Mouse (Mus musculus): ENCODE measurements around the gene Ddx27.

Gene Ddx27

DNA sequence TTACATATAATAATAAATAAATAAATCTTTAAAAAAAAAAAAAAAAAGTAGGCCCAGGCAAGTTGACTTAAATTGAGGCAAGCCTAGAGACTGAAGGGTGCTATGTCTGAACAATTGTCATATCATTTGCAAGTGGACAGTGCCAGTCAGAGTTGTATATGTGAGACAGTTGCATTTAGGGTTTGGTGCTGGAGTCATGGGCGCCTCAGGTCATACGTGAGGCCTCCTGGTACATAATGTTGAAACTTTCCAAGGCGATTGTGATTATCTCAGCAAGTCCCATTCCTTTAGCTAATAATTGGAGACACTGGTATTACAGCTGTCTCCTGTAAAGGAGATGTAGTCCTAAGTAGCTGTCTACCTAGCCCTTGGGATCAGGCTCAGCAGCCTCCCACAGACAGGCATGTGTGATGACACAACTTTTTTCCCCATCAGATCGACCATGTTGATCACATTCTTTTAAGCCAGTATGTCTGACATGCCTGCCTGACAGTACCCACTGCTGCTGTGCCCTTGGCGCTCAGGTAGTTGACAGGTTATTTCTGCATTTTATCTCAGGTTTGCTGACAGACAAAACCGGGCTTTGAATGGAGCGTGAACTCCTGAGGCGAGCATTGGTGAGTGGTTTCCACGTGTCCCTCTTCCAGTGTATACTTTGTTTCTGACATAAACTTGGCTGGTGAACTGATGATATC is 49.8 kb downstream of the Ddx27 start:
- CTCF ChIA-PET, result no interaction called here
- POLR2A ChIA-PET, result interaction anchor here (0.5 to 3.1 kb wide), 34 partner anchors 9 to 807 kb away, joined by 3 to 17 read pairs (median 3); partner anchors contain the start of genes Ddx27 (in 2 of the 4) and Stau1 (in 1 of the 4)

DNA sequence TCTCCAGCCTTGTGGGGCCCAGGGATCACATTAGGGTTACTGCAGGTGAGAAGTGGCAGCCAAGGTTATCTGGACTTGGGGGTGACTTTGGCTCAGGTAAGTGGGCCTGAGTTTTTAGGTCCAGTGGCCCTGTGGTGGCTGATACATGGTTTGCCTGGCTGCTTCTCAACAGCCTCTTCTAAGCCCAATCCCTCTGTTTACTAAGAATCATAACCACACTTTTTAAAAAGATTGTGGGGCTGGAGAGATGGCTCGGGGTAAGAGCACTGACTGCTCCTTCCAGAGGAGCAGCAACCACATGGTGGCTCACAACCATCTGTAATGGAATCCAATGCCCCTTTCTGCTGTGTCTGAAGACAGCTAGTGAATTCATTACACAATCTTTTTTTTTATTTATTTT is 51.0 kb downstream of the Ddx27 start:
- CTCF ChIA-PET, result interaction anchor here in 3 of 4 experiments (0.8 to 1.5 kb wide), 3 partner anchors 36 to 156 kb away, joined by 3 to 5 read pairs (median 3); no protein-coding TSS in a partner anchor
- POLR2A ChIA-PET, result interaction anchor here (0.6 to 3.2 kb wide), 54 partner anchors 8 to 1059 kb away, joined by 3 to 27 read pairs (median 5); partner anchors contain the start of genes Stau1 (in 2 of the 4), Cse1l (in 1 of the 4), Ddx27 (in 1 of the 4) and Slc9a8 (in 1 of the 4)

DNA sequence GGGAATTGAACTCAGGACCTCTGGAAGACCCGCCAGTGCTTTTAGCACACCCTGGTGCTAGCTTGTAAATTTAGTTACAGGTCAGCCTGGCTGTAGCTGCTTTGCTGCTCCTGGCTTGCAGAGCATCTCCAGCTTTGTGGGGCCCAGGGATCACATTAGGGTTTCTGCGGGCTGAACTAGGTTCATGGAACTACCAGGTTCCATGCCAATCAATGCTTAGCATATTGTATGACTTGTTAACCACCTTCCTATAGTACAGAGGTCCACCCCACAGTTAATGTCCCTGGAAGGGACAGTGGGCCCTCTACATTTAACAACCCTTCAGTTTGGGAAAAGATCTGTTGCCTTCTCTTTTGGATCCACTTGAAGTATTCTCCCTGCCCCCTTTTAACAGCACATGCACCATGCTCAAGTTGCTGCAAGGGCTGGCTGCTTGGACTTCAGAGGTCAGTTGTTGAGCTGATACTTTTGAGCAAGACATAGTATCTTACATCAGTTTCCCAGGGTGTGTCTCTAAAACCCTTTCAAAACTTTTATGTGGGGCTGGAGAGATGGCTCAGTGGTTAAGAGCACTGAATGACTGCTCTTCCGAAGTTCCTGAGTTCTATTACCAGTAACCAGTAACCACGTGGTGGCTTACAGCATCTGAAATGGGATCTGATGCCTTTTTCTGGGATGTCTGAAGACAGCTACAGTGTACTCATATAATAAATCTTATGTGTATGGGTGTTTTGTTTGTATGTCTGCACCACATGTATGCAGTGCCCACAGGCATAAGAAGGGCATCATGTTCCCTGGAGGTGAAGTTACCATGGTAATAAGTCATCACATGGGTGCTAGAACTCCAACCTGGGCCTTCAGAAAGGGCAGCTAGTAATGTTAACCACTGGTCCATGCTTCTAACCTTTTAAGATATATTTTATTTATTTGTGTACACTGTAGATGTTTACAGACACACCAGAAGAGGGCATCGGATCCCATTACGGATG is 51.8 kb downstream of the Ddx27 start:
- POLR2A ChIA-PET, result interaction anchor here (0.6 to 6.1 kb wide), 76 partner anchors 8 to 1058 kb away, joined by 3 to 104 read pairs (median 4); partner anchors contain the start of genes Stau1 (in 2 of the 4), Cse1l (in 1 of the 4), Ddx27 (in 1 of the 4) and Slc9a8 (in 1 of the 4)
- CTCF ChIA-PET, result interaction anchor here in 3 of 4 experiments (0.6 to 1.5 kb wide), 6 partner anchors 36 to 212 kb away, joined by 3 to 5 read pairs (median 3); no protein-coding TSS in a partner anchor

DNA sequence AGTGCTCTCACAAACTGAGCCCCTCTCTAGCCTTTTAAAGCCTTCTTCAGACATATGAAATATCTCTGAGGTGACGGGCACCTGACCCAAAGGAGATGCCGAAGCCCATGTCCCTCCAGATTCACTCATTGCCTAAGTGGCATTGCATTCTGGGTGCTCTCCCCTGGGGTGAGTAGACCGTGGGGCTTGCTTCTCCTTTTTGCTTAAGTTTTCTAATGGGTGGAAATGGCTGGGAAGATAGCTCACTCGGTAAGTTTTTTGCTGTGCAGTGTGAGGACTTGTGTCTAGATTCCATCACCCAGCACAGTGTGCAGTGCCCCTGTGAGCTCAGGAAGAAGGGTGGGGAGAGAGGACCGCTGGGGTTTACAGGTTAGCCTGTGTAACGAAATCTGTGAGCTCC is 52.6 kb downstream of the Ddx27 start:
- ChIA-PET POLR2A (interaction anchor here (0.6 to 6.1 kb wide), 39 partner anchors 9 to 226 kb away, joined by 3 to 104 read pairs (median 5); partner anchors contain the start of gene Cse1l (in 1 of the 4)), CTCF (interaction anchor here in 1 of 4 experiments (0.9 to 1.5 kb wide), 3 partner anchors 145 to 211 kb away, joined by 3 to 5 read pairs (median 4); no protein-coding TSS in a partner anchor)

DNA sequence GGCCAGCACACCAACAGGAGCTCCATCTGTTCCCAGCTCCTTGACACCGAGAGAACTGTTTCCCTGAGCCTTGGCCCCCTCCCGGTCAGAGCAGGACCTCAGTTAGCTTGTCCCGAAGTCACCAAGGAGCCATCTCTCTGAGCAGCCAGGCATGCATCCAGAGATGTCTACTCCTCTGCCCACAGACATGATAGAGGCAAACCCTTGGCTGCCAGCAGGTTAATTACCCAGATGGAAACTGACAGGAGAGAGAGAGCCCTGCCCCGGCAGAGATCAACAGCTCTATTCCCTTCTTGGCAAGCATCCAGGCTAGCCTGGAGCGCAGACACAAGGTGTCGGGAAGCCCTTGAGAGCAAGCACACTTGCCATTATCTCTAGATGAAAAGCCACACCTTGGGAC is 55.3 kb downstream of the Ddx27 start:
- ChIA-PET CTCF (interaction anchor here in 3 of 4 experiments (0.7 to 4.5 kb wide), 9 partner anchors 114 to 349 kb away, joined by 3 to 103 read pairs (median 4); no protein-coding TSS in a partner anchor), POLR2A (interaction anchor here in 3 of 4 experiments (0.6 to 6.1 kb wide), 28 partner anchors 7 to 357 kb away, joined by 3 to 104 read pairs (median 4); partner anchors contain the start of genes Prex1 (in 1 of the 3), Stau1 (in 1 of the 3) and Znfx1 (in 1 of the 3))

DNA sequence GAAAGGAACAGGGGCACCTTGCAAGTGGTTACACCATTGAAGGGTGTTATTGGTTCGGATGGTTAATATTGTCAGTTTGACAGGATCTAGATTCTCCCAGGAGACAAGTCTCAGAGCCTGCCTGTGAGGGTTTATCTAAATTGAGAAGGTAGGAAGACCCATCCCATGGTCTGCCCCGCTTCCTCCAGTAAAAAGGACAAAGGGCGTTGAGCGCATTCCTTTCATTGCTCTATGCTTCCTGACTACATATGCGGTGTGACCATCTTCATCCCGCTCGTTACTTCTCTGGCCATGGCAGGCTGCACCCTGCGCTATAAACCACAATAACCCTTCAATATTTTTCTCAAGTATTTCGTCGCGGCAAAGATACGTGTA is 56.3 kb downstream of the Ddx27 start:
- CTCF ChIA-PET, result interaction anchor here (0.5 to 4.5 kb wide), 59 partner anchors 8 to 459 kb away, joined by 3 to 103 read pairs (median 6); partner anchors contain the start of genes Kcnb1 (in 2 of the 4), Znfx1 (in 2 of the 4) and Ddx27 (in 1 of the 4)
- POLR2A ChIA-PET, result interaction anchor here in 3 of 4 experiments (0.5 to 6.1 kb wide), 82 partner anchors 8 to 360 kb away, joined by 3 to 104 read pairs (median 6); partner anchors contain the start of genes Slc9a8 (in 3 of the 3), Znfx1 (in 3 of the 3), Ddx27 (in 2 of the 3) and Kcnb1 (in 1 of the 3)

DNA sequence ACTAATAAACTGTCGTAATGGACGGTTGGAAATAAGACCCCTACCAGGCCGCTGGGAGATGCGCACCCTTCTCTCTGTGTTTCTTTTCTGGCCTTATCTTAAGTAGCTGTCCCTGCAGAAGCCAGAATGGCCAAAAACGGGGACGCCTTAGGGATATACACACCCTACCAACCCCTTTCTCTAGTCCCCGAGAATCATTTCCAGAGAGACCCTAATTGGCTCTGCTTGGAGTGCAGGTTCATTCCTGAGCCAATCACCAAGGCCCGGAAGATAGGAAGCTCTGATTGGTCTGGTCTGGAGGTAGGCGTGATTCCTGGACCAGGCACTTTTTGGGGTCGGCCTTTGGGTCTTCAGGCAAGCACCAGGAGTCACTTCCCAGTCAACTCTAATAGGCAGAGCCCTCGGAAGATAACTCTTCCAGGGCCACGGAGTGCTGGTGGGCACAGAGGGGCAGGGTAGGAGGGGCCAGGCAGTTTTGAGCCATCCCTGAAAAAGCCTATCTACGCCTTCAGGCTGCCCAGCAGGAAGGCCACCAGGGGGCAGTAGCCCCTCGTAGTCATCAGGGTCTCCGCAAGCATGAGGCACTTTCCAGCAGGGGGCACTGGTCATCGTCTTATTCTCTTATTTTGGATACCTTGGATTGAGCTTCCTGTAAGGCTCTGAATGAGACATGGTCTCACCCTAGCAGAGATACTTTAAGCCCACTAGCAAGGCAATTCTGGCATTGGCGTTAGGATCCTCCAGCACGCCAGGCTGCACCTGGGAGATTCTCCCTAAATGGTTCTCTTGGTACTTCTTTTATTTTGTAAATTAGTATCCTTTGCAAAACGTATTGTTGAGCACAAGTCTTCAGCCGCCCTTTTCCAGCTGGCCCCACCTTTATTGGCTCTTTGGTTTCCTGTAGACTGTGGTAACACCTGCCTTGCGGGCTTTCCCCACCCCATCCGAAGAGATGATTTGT is 56.9 kb downstream of the Ddx27 start:
- CTCF ChIA-PET, result interaction anchor here (0.5 to 4.5 kb wide), 104 partner anchors 9 to 1170 kb away, joined by 3 to 103 read pairs (median 4); partner anchors contain the start of genes Kcnb1 (in 3 of the 4), Snai1 (in 2 of the 4), Znfx1 (in 2 of the 4) and Ddx27 (in 1 of the 4)
- POLR2A ChIA-PET, result interaction anchor here (0.5 to 6.1 kb wide), 130 partner anchors 8 to 1103 kb away, joined by 3 to 104 read pairs (median 4); partner anchors contain the start of genes Slc9a8 (in 3 of the 4), Znfx1 (in 3 of the 4), Ddx27 (in 2 of the 4) and Cse1l (in 1 of the 4)

DNA sequence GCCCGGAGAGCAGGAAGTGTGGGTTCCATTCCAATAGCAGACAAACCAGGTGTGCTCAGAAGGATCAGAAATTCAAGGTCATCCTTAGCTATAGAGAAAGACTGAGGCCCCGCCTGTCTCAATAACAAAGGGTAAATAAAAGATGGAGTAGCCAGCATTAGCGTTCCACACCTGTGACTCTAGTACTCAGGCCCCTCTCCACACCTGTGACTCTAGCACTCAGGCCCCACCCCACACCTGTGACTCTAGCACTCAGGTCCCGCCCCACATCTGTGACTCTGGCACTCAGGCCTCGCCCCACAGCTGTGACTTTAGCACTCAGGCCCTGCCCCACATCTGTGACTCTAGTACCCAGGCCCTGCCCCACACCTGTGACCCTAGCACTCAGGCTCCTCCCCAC is 59.6 kb downstream of the Ddx27 start:
- POLR2A ChIA-PET, result interaction anchor here in 3 of 4 experiments (0.8 to 5.5 kb wide), 7 partner anchors 9 to 147 kb away, joined by 3 to 23 read pairs (median 4); partner anchors contain the start of gene Znfx1 (in 2 of the 3)
- CTCF ChIA-PET, result interaction anchor here in 1 of 4 experiments (0.7 kb wide), 3 partner anchors 145 to 472 kb away, joined by 3 to 5 read pairs (median 3); no protein-coding TSS in a partner anchor

DNA sequence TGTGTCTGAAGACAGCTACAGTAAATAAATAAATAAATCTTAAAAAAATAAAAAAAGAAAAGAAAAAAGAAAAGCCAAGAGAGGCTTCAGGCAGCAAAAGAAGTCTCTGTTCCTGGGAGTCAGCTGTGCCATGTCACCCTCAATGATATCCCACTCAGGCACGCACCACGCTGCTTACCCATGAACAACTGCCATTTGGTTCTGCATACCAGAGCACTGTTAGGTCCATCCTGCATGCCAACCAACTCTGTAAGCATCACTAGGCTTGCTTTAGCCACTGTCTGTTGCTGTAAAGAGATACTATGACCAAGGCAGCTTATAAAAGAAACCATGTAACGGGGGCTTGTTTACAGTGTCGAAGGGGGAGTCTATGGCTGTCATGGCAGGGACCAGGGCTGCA is 61.4 kb downstream of the Ddx27 start:
- CTCF ChIA-PET, result interaction anchor here in 1 of 4 experiments (0.9 kb wide), 1 partner anchor 85 kb away, joined by 3 read pairs; no protein-coding TSS in a partner anchor
- POLR2A ChIA-PET, result interaction anchor here in 2 of 4 experiments (0.9 to 5.5 kb wide), 7 partner anchors 10 to 120 kb away, joined by 3 to 23 read pairs (median 4); partner anchors contain the start of gene Znfx1 (in 1 of the 2)

DNA sequence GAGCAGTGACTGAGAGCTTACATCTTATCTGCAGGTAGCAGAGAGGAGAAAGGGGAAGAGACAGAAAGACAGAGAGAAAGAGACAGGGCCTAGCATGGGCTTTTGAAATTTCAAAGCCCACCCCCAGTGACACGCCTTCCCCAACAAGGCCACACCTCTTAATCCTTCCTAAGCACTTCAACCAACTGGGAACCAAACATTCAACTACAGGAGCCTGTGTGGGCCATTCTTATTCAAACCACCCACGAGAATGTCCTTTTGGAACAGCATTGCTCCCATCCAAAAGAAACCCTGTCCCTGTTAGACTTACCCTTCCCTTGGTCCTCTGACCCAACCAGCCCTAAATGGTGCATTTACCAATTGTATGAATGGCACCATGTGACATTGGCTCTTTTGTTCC is 61.8 kb downstream of the Ddx27 start:
- ChIA-PET POLR2A (interaction anchor here in 2 of 4 experiments (1.1 to 5.5 kb wide), 7 partner anchors 10 to 153 kb away, joined by 3 to 23 read pairs (median 6); partner anchors contain the start of gene Znfx1 (in 1 of the 2)), CTCF (no interaction called here)

DNA sequence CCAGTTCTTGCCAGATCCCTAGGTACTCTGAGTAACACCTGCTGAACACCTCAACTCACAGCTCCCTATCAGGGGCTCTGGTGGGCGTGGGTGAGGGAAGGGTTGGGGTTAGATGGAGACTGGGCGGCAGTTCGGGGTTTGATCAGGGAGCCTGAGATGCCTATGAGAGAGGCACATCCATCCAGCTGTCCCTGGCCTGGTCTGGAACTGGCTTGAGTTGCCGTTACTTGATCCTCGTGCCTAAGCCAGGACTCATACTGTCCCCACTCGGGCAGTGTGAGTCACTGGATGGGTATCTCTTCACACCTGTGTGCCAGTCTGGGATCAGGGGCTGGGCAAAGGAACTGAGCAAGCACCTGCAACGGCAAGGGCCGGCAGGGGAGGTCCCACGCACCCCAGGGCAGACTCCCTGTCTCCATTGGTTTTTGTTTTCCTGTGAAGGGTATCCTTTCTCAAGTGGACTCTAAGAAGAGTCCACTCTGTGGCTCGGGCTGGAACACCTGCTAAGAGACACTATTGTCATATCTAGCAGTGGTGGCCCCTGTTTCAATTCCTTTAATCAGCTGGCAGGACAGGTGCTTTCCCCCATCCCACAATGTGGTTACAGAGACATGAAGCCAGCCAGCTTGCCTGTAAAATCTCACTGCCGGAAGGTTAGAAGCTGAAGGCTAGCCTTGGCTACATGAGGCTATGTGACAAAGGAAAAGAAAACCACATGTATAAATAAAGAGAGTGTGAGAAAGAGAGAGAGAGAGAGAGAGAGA is 62.4 kb downstream of the Ddx27 start:
- ChIA-PET CTCF (interaction anchor here in 2 of 4 experiments (1.0 to 1.2 kb wide), 2 partner anchors 136 to 145 kb away, joined by 4 read pairs; no protein-coding TSS in a partner anchor), POLR2A (interaction anchor here (0.5 to 5.5 kb wide), 17 partner anchors 10 to 1264 kb away, joined by 3 to 23 read pairs (median 6); partner anchors contain the start of gene Znfx1 (in 1 of the 4))

DNA sequence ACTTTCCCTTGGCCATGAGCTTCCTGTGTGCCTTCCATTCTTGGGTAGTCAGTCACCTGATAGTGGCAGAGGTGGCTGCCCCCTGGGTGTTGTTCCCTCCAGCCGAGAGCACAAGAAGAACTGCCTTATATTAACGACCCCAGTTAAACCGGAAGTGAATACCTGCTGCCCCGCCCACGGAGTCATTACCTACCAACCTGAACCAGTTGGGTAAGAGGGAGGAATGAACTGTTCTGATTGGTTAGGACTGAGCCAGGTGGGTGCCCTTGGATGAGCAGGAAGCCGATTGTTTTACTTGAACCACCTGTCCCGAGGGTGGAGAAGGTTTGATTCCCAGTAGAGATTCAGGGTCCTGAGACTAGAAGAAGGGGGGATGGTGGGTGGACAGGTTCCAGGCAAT is 63.5 kb downstream of the Ddx27 start:
- POLR2A ChIA-PET, result interaction anchor here in 3 of 4 experiments (0.5 to 5.5 kb wide), 30 partner anchors 8 to 1265 kb away, joined by 3 to 23 read pairs (median 4); partner anchors contain the start of gene Znfx1 (in 3 of the 3)
- CTCF ChIA-PET, result interaction anchor here in 3 of 4 experiments (0.6 to 1.6 kb wide), 9 partner anchors 23 to 602 kb away, joined by 3 to 4 read pairs (median 3); partner anchors contain the start of gene Kcnb1 (in 1 of the 3)

DNA sequence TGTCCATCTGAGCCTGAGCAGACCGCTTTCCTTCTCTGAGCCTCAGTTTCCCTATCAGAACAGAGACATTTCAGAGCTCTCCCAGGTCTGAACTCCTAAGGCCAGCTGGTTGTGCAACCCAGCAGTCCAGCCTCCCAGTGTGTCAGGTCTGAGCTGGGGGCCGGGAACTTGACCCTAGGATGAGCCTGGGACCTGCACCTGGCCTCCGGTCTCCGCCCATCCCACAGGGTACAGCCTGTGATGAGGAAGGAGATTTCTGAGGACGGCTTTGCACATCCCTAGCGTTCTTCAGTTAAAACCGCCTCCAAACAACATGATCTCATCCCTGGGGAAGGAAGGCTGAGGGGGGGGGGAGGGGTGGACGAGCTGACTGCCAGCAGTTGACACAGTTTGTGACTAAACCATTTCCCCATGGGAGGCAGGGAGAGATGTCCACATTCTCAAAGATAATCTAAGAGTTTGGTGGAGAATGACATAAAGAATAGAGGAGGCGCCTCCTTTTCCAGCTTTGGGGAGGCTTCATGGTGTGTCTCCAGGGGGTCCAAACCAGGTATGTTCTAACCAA is 64.0 kb downstream of the Ddx27 start:
- ChIA-PET CTCF (interaction anchor here in 2 of 4 experiments (0.6 to 1.6 kb wide), 8 partner anchors 23 to 602 kb away, joined by 3 to 4 read pairs (median 3); partner anchors contain the start of gene Kcnb1 (in 1 of the 2)), POLR2A (interaction anchor here in 3 of 4 experiments (0.5 to 5.5 kb wide), 29 partner anchors 9 to 1316 kb away, joined by 3 to 23 read pairs (median 4); partner anchors contain the start of gene Znfx1 (in 3 of the 3))

DNA sequence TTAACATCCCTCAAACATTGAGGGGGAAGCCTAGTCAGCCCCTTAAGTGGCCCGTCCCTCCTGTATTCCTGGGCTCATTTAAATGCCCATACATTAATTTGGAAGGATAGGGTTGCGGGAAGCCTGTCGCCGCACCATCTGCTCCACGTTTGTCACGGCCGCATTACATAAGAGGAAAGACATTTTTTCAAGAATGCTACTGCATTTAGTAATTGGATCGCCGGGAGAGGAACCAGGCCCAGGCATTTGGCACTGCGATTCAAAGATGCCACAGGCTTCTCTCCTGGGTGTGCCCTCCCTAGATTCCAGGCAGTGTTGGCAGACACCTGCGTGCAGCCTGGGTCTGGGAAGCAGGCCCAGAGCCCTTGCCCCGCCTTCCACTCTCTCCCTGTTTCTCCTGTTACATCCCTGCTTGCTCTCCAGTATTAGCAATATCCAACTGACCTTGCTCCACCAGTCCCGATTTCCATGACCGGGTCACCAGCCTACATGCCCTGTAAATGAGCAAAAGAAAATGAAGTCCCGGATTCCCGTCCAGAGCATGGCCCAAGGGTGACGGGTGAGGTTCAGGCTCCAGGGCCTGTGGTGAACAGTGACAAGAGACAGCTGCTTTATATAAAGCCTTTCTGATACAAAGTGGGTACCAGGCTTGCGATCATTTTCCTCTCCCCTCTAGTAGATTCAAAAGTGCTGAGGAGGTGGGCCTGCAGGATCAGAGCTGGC is 64.7 kb downstream of the Ddx27 start:
- ChIA-PET POLR2A (interaction anchor here (0.7 to 5.5 kb wide), 18 partner anchors 7 to 1315 kb away, joined by 3 to 23 read pairs (median 5); partner anchors contain the start of gene Znfx1 (in 3 of the 4)), CTCF (interaction anchor here in 2 of 4 experiments (1.3 to 1.6 kb wide), 3 partner anchors 110 to 601 kb away, joined by 3 read pairs; partner anchors contain the start of gene Kcnb1 (in 1 of the 2))
